Mouse (Mus musculus): Measurements from ENCODE around the gene Vmn2r34. TPM values are rescaled to one million over a fixed set of nuclear protein-coding genes. Genes with fewer than 3 reads are reported as not detected.

Gene Vmn2r34
- not detected in 2 replicates for polyA plus RNA-seq (2012; rRNA removed; ENCODE audit: low replicate concordance)

GRCm38 (mm10) chr7:7689413-7689812 lies at the start of gene Vmn2r34:
TSS of gene Vmn2r34 (minus strand) at chr7:7689513.

Other genes with a start within 250 kb of the Vmn2r34 start
- gene Vmn2r32, start 209.5 kb downstream of the Vmn2r34 start, polyA plus RNA-seq (2012; rRNA removed; ENCODE audit: low replicate concordance): not detected in 2 replicates
- not detected in 2 replicates for gene Vmn2r33, start 122.7 kb downstream of the Vmn2r34 start, polyA plus RNA-seq (2012; rRNA removed; ENCODE audit: low replicate concordance)
- gene Vmn2r35, start 130.4 kb upstream of the Vmn2r34 start, polyA plus RNA-seq (2012; rRNA removed; ENCODE audit: low replicate concordance): not detected in 2 replicates
- not detected in 2 replicates for gene Vmn2r36, start 213.0 kb upstream of the Vmn2r34 start, polyA plus RNA-seq (2012; rRNA removed; ENCODE audit: low replicate concordance)